Mouse (Mus musculus) cortical plate, adult 2 months (tissue): ENCODE results near the gene Npas2.

Source experiments
- CTCF ChIP-seq: fragments of 200-500 bp; IDR thresholded peaks from 2 replicates; pipeline ENCODE4 v1.5.1; 2011; ENCODE audit warnings: mild to moderate bottlenecking, control low read depth, low read length; ENCODE audit not compliant: insufficient read depth; ENCODE audit errors: extremely low read depth
- POLR2A ChIP-seq: fragments of 200-500 bp; IDR thresholded peaks from 2 replicates; pipeline ENCODE4 v1.6.1; 2011; ENCODE audit warnings: mild to moderate bottlenecking, low read length, control low read depth; ENCODE audit not compliant: insufficient read depth; ENCODE audit errors: extremely low read depth

GRCm38 (mm10) chr1:39340647-39341046, 147.1 kb downstream of the Npas2 start:
- TF ChIP-seq POLR2A (no peak), CTCF (peak; percentile 69)
